Mouse (Mus musculus) midbrain, embryonic 10.5 days (tissue): ENCODE measurements around the gene Atg14. TPM values are rescaled to one million over a fixed set of nuclear protein-coding genes. Genes with fewer than 3 reads are reported as not detected.
"Not testable (repeated sequence)": the region's sequence is repeated elsewhere in the genome, so short reads cannot be mapped to it uniquely, and the experiment has no call there.

Experiments used
- DNase-seq: peaks from one replicate; pipeline ENCODE4 v3.0.0-alpha.2; 2017; ENCODE audit warnings: low spot score
- H3K27ac ChIP-seq: fragments of 300-500 bp; sonication (generic); replicated peaks from 2 replicates; pipeline ENCODE4 v1.5.1; 2016; ENCODE audit warnings: mild to moderate bottlenecking
- H3K27me3 ChIP-seq: fragments of 300-500 bp; sonication (generic); 2 replicates; pipeline ENCODE4 v1.6.1; 2016; ENCODE audit warnings: low read depth, mild to moderate bottlenecking; ENCODE audit not compliant: poor library complexity, severe bottlenecking
- H3K36me3 ChIP-seq: fragments of 300-500 bp; sonication (generic); 2 replicates; pipeline ENCODE4 v1.6.1; 2016; ENCODE audit warnings: mild to moderate bottlenecking, moderate library complexity
- H3K4me1 ChIP-seq: fragments of 300-500 bp; sonication (generic); 2 replicates; pipeline ENCODE4 v1.6.1; 2016
- H3K4me3 ChIP-seq: fragments of 300-500 bp; sonication (generic); 2 replicates; pipeline ENCODE4 v1.5.1; 2016; ENCODE audit warnings: mild to moderate bottlenecking, moderate library complexity
- H3K9me3 ChIP-seq: fragments of 300-500 bp; sonication (generic); replicated peaks from 2 replicates; pipeline ENCODE4 v1.6.1; 2016; ENCODE audit warnings: mild to moderate bottlenecking
- WGBS: fragments of 180-500 bp; shearing (Covaris S2); methylation state at CpG from one replicate; pipeline ENCODE4 v1.1.7; 2016; 5-methylcytosine and 5-hydroxymethylcytosine counted together
- polyA plus RNA-seq: library from polyadenylated mRNA; unstranded; fragments of >200 nt; fragmentation: Nextera tagmentation; extraction: Ambion mirVana; gene quantifications from 2 replicates; pipeline ENCODE4 v1.2.1, GENCODE M21; 2016

The Atg14 gene
- polyA plus RNA-seq, 1 experiment from 2014 or later = 14.7 TPM

- 87% methylated on average over 1 of the region's 1 CpGs for WGBS
- no peaks in the 10 kb centered on the region for H3K9me3 ChIP-seq
- no peak overlapping the region for H3K27ac ChIP-seq
- no peaks in the 10 kb centered on the region for H3K27me3 ChIP-seq
- H3K4me3 ChIP-seq = no peak overlapping the region
- DNase-seq = no peak
- H3K36me3 ChIP-seq = peaks cover 34% of the 10 kb centered on the region
- peaks cover 3% of the 10 kb centered on the region; the same call in 1 of the 2 replicates for H3K4me1 ChIP-seq
Measured at GRCm38 (mm10) chr14:47535096-47535495, 35.4 kb downstream of the Atg14 start.

- Histone ChIP-seq H3K4me1 (peaks cover 3% of the 10 kb centered on the region; the same call in 1 of the 2 replicates), H3K27ac (no peak overlapping the region), H3K9me3 (no peaks in the 10 kb centered on the region), H3K36me3 (peaks cover 35% of the 10 kb centered on the region), H3K4me3 (no peak overlapping the region), H3K27me3 (no peaks in the 10 kb centered on the region)
- WGBS = 92% methylated on average over 5 of the region's 5 CpGs
- no peak for DNase-seq
Measured at GRCm38 (mm10) chr14:47534176-47534525, 36.3 kb downstream of the Atg14 start.

GRCm38 (mm10) chr14:47533365-47534175, 36.9 kb downstream of the Atg14 start:
- H3K4me1 ChIP-seq = peaks cover 3% of the 10 kb centered on the region; the same call in 1 of the 2 replicates
- DNase-seq = peak; percentile 45
- H3K27me3 ChIP-seq = no peaks in the 10 kb centered on the region
- peaks cover 34% of the 10 kb centered on the region for H3K36me3 ChIP-seq
- WGBS = 52% methylated on average over 11 of the region's 11 CpGs
- no peak overlapping the region for H3K4me3 ChIP-seq
- no peak overlapping the region for H3K27ac ChIP-seq
- H3K9me3 ChIP-seq = no peaks in the 10 kb centered on the region

- Histone ChIP-seq H3K27ac (no peak overlapping the region), H3K4me1 (peaks cover 3% of the 10 kb centered on the region; the same call in 1 of the 2 replicates), H3K36me3 (peaks cover 34% of the 10 kb centered on the region), H3K4me3 (no peak overlapping the region), H3K9me3 (no peaks in the 10 kb centered on the region), H3K27me3 (no peaks in the 10 kb centered on the region)
- no peak for DNase-seq
- WGBS = 70% methylated on average over 1 of the region's 1 CpGs
Measured at GRCm38 (mm10) chr14:47532496-47532895, 38.0 kb downstream of the Atg14 start.

- not testable (repeated sequence) for DNase-seq, H3K4me1 ChIP-seq, H3K4me3 ChIP-seq, H3K9me3 ChIP-seq, H3K27ac ChIP-seq, H3K27me3 ChIP-seq
- 91% methylated on average over 12 of the region's 12 CpGs for WGBS
- H3K36me3 ChIP-seq = peaks cover 38% of the 10 kb centered on the region
Measured at GRCm38 (mm10) chr14:47529592-47529991, 40.9 kb downstream of the Atg14 start.

DNA sequence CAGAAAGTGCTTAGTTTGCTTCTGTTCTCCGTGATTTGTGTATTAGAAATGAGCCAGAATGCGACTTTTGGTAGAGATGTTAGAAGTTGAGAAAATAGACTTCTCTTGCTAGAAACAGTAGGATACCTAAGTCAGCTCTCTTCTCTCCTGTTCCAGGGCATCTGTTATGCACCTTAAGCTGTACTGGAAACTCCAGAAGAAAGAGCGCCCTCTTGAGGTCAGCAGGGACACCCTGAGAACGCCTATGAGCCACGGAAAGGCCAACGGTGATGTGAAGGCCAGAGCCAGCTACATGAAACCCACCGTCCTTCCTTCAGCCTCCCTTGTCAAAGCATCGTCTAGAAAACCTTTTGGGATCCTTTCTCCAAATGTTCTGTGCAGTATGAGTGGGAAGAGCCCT, 41.4 kb downstream of the Atg14 start:
- DNase-seq = peak; percentile 41
- Histone ChIP-seq H3K9me3 (no peaks in the 10 kb centered on the region), H3K27ac (no peak overlapping the region), H3K36me3 (peaks cover 38% of the 10 kb centered on the region), H3K27me3 (no peaks in the 10 kb centered on the region), H3K4me3 (no peak overlapping the region), H3K4me1 (peaks cover 3% of the 10 kb centered on the region; the same call in 1 of the 2 replicates)
- WGBS = 43% methylated on average over 8 of the region's 8 CpGs

- no peaks in the 10 kb centered on the region for H3K4me1 ChIP-seq
- no peaks in the 10 kb centered on the region for H3K9me3 ChIP-seq
- no peaks in the 10 kb centered on the region for H3K27me3 ChIP-seq
- peaks cover 38% of the 10 kb centered on the region for H3K36me3 ChIP-seq
- WGBS = 92% methylated on average over 3 of the region's 3 CpGs
- DNase-seq = no peak
- H3K4me3 ChIP-seq = no peak overlapping the region
- no peak overlapping the region for H3K27ac ChIP-seq
Measured at GRCm38 (mm10) chr14:47528293-47528692, 42.2 kb downstream of the Atg14 start.

DNA sequence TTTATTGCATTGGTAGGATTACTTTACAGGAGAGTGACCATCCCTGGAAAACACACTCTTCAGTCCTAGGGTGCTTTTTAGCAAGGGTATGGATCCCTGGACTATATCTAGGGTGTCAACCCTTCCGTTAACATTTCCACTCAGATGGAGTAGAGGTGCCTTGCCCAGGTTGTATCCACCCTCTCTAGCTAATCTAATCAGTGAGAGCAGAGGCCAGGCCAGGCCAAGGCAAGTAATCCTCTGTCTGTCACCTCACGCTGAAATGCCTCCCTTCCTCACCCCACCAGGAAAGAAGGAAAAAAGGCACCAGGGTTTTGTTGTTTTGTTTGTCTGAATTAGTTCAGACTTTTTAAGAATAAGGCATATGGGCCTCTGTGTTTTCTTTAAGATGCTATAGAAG, 42.6 kb downstream of the Atg14 start:
- WGBS = 90% methylated on average over 2 of the region's 2 CpGs
- Histone ChIP-seq H3K9me3 (no peaks in the 10 kb centered on the region), H3K27me3 (no peaks in the 10 kb centered on the region), H3K27ac (no peak overlapping the region), H3K36me3 (peaks cover 38% of the 10 kb centered on the region), H3K4me3 (no peak overlapping the region), H3K4me1 (no peaks in the 10 kb centered on the region)
- DNase-seq = no peak

- DNase-seq = no peak
- no peak overlapping the region for H3K27ac ChIP-seq
- 88% methylated on average over 5 of the region's 5 CpGs for WGBS
- no peak overlapping the region for H3K4me3 ChIP-seq
- no peaks in the 10 kb centered on the region for H3K9me3 ChIP-seq
- H3K36me3 ChIP-seq = peaks cover 23% of the 10 kb centered on the region
- no peaks in the 10 kb centered on the region for H3K27me3 ChIP-seq
- no peaks in the 10 kb centered on the region for H3K4me1 ChIP-seq
Measured at GRCm38 (mm10) chr14:47525861-47526260, 44.6 kb downstream of the Atg14 start.

DNA sequence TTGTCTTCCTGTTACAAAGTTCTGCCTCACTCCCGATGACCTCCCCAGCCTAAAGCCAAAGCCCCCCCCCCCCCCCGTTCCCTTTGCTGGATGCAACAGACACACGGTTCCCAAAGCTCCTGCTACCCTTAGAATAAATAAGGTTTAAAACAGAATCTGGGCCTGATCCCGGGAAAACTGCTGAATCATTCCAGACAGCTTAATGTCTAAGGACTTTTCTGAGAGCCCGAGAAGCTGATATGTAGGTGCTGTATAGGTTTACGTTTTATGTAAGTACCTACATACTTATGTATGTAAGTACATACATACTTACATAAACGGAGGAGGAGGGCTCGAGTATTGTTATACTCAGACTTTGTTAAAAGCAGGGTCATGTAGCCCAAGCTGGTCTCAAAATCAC, 45.1 kb downstream of the Atg14 start:
- H3K4me3 ChIP-seq = no peak overlapping the region
- 90% methylated on average over 8 of the region's 8 CpGs for WGBS
- H3K9me3 ChIP-seq = no peaks in the 10 kb centered on the region
- no peak overlapping the region for H3K27ac ChIP-seq
- H3K36me3 ChIP-seq = peaks cover 18% of the 10 kb centered on the region
- H3K4me1 ChIP-seq = no peaks in the 10 kb centered on the region
- no peak for DNase-seq
- no peaks in the 10 kb centered on the region for H3K27me3 ChIP-seq

- no peak for DNase-seq
- H3K36me3 ChIP-seq = peaks cover 4% of the 10 kb centered on the region; the same call in 1 of the 2 replicates
- H3K27ac ChIP-seq = no peak overlapping the region
- H3K4me3 ChIP-seq = no peak overlapping the region
- WGBS = 91% methylated on average over 7 of the region's 7 CpGs
- H3K27me3 ChIP-seq = no peaks in the 10 kb centered on the region
- no peaks in the 10 kb centered on the region for H3K4me1 ChIP-seq
- no peaks in the 10 kb centered on the region for H3K9me3 ChIP-seq
Measured at GRCm38 (mm10) chr14:47522301-47522700, 48.1 kb downstream of the Atg14 start.

DNA sequence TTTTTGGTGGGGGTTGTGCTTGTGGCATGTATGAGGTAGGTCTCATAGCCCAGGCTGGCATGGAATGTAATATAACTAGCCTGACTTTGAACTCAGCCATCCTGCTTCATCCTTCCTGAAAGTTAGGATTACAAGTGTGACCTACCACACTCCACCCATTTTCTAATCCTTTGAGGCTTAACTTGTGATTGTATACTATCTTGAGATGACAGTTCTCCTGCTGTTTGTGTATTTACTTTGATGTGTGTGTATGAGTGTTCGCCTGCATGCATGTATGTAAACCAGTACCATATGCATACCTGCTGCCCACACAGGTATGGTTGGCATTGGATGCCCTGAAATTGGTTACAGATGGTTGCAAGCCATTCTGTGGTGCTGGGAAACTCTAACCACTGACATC, 48.8 kb downstream of the Atg14 start:
- Histone ChIP-seq H3K27ac (no peak overlapping the region), H3K27me3 (no peaks in the 10 kb centered on the region), H3K9me3 (no peaks in the 10 kb centered on the region), H3K36me3 (peaks cover under 1% of the 10 kb centered on the region; the same call in 1 of the 2 replicates), H3K4me1 (no peaks in the 10 kb centered on the region), H3K4me3 (no peak overlapping the region)
- DNase-seq = no peak
- WGBS = 91% methylated on average over 1 of the region's 1 CpGs

DNA sequence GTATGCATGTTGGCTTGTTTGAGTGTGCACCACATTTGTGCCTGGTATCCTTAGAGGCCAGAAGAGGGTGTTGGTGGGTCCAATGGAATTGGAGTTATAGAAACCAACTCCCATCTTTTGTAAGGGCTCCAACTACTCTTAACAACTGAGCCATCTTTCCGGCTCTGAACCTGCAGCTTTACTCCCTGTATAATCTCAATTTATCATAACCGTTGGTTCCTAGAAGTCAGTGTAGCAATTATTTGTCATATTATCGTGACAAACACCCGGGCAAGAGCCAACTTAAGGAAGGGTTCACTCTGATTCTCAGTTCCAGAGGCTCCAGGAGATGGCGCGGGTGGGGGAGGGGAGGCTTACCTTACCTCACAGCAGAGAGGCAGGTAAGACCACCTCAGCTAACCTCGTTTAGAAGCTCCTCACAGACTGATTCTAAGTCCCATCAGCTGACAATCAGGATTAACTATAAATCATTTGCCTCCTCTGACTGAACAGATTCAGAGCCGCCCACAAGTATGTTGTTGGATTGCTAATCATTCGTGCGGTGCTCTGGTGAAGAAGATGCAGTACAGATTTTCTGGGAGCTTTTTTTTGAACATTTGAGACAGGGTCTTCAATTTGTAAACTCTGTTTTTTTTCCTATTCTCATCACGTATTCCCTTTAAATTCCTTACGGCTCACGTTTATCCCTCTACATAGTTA, 49.5 kb downstream of the Atg14 start:
- Histone ChIP-seq H3K36me3 (no peaks in the 10 kb centered on the region), H3K4me3 (no peak overlapping the region), H3K4me1 (no peaks in the 10 kb centered on the region), H3K27ac (no peak overlapping the region), H3K27me3 (no peaks in the 10 kb centered on the region), H3K9me3 (no peaks in the 10 kb centered on the region)
- WGBS = 89% methylated on average over 13 of the region's 13 CpGs
- no peak for DNase-seq
